Mouse (Mus musculus) right cerebral cortex, adult 2 months (tissue): Measurements from ENCODE around the gene Olfr767.
"Not testable (repeated sequence)": the region's sequence is repeated elsewhere in the genome, so short reads cannot be mapped to it uniquely, and the experiment has no call there.

Experiments
- DNase-seq, 2 experiments: peaks; one replicate each; pipeline ENCODE4 v3.0.0; 2021 to 2022; ENCODE audit warnings: low spot score in 2 of 2

The Olfr767 gene

DNA sequence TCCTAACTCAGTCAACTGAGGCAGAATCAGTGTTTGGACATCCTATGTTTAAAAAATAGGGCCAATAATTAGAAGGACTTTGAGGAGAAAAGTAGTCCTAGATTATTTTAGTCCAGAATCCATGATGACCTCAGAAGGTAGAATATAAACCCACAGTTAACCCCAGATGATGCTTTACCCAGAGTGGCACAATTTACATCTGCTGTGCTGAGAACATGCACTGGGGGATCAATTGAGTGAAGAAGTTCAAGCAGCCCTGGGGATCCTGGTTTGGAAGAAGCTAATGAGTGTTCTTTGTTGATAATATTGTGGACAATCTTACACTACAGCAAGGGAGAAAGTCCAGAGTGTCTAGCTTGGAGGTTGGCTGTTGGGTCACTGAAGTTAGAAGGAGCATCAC, at the start of gene Olfr767:
Olfr767 (minus strand) TSS at position 101 of the 400 bp plus-strand sequence.
- not testable (repeated sequence) for DNase-seq

DNA sequence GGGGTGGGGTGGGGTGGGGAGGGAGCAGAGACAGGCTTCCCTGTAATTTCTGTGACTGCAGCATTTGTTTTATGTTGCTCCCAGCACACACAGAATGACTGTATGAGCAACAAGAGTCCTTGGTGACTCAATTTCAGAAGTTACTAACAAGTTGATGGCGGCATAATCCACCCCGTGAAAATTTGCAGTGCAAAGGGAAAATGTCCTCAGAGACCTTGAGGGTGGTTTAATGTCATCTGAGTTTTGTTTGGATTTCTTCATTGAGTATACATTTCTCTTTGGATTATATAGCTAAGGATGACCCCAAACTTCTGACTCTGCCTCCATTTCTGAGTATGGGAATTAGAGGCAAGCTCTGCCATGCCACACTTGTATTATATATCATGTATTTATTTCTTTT, 35.1 kb upstream of the Olfr767 start, which contains the start of gene Olfr769:
Olfr769 (minus strand) TSS at position 101 of the 400 bp plus-strand sequence.
- DNase-seq, result no peak

- DNase-seq, result no peak
These were observed 32.4 kb upstream of the Olfr767 start for GRCm38 (mm10) chr10:129115146-129115545.

- DNase-seq, result no peak
These were observed 18.5 kb upstream of the Olfr767 start for GRCm38 (mm10) chr10:129101231-129101630.

- DNase-seq, result no peak
These were observed 16.6 kb upstream of the Olfr767 start, which contains the start of gene Olfr768 for GRCm38 (mm10) chr10:129099275-129099674. Gene Olfr768, minus strand, starts transcription at chr10:129099375.

- DNase-seq, result no peak
These were observed 13.8 kb downstream of the Olfr767 start, which contains the start of gene Olfr766-ps1 for GRCm38 (mm10) chr10:129068877-129069276. Gene Olfr766-ps1, minus strand, starts transcription at chr10:129068977.

GRCm38 (mm10) chr10:129049898-129050297, 32.8 kb downstream of the Olfr767 start, which contains the start of gene Olfr765:
Gene Olfr765, minus strand, starts transcription at chr10:129049998.
- DNase-seq, result not testable (repeated sequence)

DNA sequence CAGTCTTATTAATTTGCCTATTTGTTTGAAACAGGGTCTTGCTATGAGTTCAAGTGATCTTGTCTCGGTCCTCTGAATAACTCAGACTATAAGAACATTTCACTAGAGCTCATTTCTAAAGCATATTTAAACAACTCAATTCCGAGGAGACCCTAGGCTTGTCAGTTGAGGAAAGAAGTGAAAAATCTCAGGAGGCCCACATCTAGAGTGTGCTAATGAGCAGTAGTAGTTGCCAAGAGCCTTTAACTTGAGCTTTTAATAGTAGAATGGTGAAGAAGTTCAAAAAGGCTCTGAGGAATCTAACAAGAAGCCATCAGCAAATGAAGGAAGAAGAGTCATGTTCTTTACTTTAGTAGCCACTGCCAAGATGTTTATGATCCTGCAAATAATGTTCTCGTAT, 42.9 kb downstream of the Olfr767 start, which contains the start of gene Olfr764-ps1:
Olfr764-ps1 (minus strand) TSS at position 101 of the 400 bp plus-strand sequence.
- no peak for DNase-seq

GRCm38 (mm10) chr10:129028343-129028742, 54.4 kb downstream of the Olfr767 start:
- no peak for DNase-seq

GRCm38 (mm10) chr10:129026018-129026662, 56.6 kb downstream of the Olfr767 start:
- DNase-seq, result peak; percentile 28 to 61
